Mouse (Mus musculus) CD8-positive naive resting alpha-beta T cell, adult 2 months (primary cell): Measurements from ENCODE around the gene Ifnar2.

ENCODE experiments used
- DNase-seq, 2 experiments: peaks; one replicate each; pipeline ENCODE4 v3.0.0; 2022; ENCODE audit warnings: low read depth in 2 of 2, low spot score in 2 of 2

Ifnar2 gene

DNA sequence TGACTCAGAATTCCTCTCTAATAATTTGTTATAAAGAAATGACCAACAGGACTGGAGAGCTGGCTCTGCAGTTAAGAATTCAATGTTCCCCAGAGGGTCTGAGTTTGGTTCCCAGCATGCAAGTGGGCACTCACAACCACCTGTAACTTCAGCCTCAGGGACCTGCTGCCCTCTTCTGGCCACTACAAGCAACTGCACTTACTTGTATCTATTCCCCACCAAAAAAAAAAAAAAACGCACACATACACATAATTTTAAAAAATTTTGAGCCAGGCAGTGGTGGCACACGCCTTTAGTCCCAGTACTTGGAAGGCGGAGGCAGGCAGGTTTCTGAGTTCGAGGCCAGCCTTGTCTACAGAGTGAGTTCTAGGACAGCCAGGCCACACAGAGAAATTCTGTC, 17.5 kb downstream of the Ifnar2 start:
- DNase-seq: peak in 1 of 2 experiments; percentile 17

- no peak for DNase-seq
These were observed 18.8 kb downstream of the Ifnar2 start, which contains the start of gene Gm21970 for GRCm38 (mm10) chr16:91391421-91391820. Gene Gm21970, plus strand, starts transcription at chr16:91391721.

- no peak for DNase-seq
These were observed 22.3 kb downstream of the Ifnar2 start for GRCm38 (mm10) chr16:91394826-91395410.

GRCm38 (mm10) chr16:91395633-91396392, 23.2 kb downstream of the Ifnar2 start:
- DNase-seq: no peak

DNA sequence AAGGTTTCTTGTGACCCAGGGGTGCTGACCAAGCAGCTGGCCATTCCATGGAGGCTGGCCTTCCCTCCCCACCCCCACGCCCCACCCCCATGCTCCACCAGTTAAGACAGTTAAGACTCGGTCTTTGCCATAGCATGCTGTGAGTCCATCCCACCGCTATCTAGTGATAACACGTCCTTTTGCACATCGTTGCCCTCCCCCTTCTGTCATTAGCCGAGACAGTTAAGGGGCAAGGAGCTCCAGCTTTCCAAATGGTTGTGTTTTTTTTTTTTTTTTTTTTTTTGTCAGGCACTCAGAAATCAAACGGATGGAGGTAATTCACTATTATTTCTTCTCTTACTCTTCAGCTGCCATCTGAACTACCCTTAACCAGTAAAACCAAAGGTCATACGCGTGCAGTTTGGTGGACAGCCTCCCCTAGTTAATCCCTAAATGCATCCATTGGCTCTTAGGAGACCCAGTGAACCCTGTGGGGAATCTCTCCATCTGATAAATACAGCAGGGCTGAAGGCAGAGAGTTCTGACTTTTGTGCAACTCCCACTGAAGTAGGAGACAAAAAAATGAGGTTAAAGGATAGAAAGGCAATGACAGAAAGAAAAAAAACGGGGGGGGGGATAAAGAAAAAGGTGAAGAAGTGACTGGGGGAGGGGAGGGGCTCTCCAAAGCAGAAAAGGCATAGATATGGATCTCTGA, 24.4 kb downstream of the Ifnar2 start:
- DNase-seq: no peak

GRCm38 (mm10) chr16:91398030-91398429, 25.4 kb downstream of the Ifnar2 start:
- DNase-seq: no peak

DNA sequence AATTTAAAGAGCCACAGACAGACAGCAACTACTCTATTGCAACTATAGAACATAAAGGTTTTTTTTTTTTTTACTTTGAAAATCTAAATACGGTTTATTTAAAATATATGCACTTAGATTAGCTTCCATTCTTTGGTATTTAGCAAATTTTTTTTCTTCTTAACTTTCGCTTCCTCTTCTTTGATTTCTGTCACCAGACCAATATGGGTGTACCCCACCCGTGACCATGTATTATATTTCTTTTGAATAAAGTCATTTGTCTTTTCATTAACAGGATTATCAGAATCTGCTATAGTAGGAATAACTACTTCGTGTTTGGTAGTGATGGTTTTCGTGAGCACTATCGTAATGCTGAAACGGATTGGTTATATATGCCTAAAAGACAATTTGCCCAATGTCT, 26.4 kb downstream of the Ifnar2 start:
- DNase-seq: no peak

DNA sequence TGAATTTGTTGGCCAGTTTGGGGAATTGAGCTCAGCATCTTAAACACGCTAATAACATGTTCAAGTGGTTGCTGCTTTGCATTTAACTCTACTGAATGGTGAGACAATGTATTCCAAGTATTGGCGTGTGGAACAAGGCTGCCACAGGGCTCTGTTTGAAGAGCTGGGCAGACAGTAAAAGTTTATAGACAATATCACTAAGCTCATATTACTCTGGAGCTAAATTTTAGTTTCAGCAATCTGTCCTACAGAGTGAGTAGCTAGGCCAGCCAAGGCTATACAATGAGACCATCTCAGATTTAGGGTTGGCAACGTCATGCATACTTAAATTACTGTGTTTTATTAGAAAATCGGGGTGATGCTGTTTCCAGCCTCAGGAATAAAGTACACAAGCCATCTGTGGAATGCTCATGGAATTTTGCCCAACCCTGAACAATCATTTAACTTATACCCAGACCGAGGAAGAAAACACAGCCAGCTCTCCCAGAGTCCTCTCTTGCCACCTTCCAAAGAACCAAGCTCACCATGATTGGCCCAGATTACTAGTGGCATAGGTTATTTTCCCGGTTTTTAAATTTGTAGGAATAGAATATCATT, 29.1 kb downstream of the Ifnar2 start:
- DNase-seq: no peak

- no peak for DNase-seq
These were observed 31.2 kb downstream of the Ifnar2 start for GRCm38 (mm10) chr16:91403784-91404183.

DNA sequence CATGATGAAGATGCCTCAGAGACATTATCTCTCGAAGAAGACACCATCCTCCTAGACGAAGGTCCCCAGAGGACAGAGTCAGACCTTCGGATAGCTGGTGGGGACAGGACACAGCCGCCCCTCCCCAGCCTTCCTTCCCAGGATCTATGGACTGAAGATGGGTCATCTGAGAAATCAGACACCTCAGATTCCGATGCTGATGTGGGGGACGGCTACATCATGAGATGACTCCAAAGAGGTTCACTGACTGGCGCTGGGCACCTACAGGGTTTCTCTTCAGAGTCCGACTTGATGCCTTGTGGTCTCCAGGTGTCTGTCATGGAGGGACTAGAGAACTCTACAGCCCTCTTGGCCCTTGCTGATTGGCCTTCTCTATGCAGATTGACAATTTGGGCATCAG, 31.6 kb downstream of the Ifnar2 start:
- no peak for DNase-seq

DNA sequence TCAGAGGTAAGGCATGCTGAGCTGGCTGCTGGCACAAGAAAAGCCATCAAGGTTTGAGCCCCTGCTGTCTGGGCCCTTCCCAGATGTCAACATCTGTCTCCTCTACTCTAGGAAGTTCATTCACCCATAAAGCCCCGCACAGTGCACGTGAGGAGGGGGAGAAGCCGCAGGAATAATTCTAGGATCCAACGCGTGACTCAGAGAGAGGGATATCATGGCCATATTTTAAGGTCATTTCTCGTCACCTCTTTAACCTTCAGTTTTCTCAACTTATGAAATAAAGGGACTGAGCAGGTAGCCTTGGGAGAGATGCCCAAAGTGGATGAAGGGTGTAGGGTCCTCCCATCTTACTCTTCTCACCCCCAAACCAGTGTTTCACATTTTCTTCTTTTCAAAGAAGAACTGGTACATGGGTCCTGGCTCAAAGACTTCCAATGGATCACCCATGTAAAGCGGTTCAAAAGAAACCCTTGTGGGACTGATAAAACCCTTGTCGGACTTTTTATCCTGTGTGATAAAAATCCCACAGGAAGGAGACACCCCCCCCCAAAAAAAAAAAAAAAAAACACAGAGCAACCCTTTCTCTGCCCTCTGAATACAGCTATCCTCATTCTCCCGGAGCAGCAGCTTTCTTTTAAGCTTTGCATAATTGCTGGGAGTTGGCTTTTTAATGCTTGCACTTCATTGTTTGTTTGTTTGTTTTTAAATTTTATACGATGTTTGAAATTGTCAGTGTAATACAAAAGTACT, 32.4 kb downstream of the Ifnar2 start:
- no peak for DNase-seq

- peak; percentile 60 to 61 for DNase-seq
These were observed 33.3 kb downstream of the Ifnar2 start, which contains the start of gene Il10rb for GRCm38 (mm10) chr16:91405640-91406584. Gene Il10rb, plus strand, starts transcription at chr16:91406164.

DNA sequence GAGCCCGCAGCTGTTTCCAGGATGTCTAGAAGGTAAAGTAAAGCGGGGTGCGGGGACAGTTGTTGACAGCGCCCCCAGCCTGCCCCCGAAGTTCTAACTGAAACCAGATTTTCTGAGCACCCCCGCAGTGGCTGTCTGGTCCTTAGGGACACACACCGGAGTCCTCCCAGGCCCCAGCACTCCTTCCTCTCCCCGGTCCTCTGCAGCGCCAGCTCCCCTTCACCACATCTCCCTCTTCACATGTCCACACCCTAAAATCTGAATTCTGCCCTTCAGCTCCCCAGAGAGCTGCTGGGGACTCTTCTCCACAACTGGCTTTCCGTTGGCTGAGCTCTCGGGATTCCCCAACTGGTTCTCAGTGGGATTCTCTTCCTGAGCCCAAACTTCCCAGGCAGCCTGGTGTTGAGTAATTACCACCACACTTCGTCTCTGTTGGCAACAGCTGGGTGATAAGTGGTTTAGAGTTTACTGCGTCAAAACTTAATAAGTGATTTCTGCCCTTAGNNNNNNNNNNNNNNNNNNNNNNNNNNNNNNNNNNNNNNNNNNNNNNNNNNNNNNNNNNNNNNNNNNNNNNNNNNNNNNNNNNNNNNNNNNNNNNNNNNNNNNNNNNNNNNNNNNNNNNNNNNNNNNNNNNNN, 34.1 kb downstream of the Ifnar2 start:
- no peak for DNase-seq

DNA sequence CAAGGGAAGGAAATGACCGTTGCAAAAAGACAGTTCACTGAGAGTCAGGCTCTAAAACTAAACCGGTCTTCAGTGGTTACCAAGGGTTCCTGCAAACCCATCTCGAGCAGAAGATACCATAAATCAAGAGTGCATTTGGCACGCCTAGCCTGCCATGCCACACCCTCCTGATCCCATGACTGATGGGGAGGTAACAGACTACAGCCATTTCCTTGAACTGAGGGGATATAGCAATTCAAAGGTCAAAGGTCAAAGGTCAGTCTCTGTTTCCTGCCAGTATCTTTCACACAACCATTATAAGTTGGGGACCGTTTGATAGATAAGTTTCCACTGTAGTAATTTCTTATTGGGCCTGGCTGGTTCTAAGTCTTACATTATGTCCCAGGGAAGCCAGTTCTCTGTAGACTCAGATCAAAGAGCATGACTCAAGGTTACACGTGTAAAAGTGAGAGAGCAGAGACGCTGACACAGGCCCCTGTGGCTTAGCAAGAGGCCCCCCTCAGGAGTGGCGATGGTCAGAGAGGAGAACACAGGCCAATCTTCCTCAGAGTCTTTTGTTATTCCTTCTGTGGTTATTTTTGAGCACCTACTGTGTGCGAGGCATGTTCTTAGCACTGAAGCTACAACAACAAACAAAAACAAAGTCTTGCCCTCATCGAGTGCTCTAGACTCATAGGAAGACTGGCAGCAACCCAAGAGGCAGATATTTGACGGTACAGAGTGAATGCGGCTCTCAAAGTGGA, 40.7 kb downstream of the Ifnar2 start:
- DNase-seq: no peak

DNA sequence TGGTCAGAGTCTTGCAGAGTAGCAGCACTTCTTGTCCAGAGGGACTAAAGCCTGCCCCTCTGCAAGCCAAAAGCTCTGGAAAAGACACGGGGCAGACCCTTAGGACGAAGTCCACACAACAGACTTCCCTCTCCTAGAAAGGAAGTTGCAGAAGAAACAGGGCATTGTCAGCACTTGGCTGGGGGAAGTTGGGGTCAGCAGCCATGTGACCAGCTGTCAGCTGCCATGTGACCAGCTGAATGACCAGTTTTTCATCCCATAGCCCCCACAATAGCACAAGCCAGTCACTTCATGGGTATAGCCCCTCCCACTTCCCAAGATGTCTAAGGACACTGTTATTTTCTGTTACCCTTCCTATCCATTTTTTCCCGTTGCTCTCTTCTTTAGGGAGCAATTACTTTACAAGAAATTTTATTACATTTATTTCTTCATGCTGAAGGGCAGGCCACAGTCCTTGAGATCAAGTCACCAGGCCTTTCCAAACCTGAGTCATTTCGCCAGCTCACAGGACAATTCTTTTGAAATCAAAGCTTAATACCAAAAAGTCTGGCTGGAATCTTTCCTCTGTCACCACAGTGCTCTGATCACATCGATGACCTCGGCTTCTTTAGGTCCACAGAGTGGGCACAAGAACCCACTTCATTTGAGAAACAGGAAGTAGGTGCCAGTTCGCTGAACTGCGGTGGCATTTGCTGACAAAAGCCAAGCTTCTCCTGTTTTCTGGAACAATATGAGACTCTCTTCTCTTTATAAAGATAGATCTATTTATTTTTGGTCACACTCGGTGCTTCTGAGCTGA, 43.0 kb downstream of the Ifnar2 start:
- DNase-seq: no peak

DNA sequence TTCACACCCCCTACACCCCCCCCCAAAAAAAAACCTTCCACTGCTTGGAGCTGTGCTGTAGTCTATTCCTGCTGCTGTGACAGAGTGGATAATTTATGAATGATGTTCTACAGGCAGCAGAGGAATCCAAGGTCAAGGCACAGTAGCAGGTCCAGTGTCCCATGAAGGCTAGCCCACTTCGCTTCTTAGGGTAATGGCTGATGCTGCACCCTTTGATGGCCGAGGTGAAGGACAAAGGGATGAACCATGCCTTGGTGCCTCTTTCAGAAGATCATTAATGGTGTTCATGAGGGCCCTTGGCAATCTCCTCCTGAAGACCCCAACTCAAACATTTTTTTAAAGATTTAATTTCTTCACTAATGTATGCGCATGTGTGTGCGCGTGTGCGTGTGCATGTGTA, 43.8 kb downstream of the Ifnar2 start:
- DNase-seq: no peak

DNA sequence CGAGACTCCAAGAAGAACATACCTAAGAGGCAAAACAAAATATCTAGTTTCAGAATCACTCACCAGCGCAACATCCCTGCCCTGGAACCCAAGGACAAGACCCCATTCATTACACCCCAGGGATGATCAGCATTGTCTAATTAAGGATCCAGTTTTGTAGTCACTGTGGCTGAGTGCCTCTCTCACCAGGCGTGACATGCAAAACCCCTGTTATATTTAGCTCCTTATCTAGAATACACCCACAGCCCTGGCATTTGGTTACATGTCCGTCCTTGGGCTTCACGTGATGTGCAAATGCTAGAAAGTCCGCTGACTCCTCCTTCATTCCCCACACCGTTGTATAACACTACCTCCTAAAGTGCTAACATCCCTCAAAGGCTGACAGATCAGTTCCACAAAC, 44.4 kb downstream of the Ifnar2 start:
- no peak for DNase-seq

- no peak for DNase-seq
These were observed 45.9 kb downstream of the Ifnar2 start for GRCm38 (mm10) chr16:91418531-91418930.
